Mouse (Mus musculus) stomach, postnatal 0 days (tissue): ENCODE results near the gene Cops8.

Experiments
- CTCF ChIP-seq: IDR thresholded peaks from 2 replicates; pipeline ENCODE4 v1.5.1; 2016; ENCODE audit warnings: antibody characterized with exemption, low read depth, mild to moderate bottlenecking, moderate library complexity
- EP300 ChIP-seq: optimal IDR thresholded peaks from 2 replicates; pipeline ENCODE3; 2016; ENCODE audit warnings: antibody characterized with exemption

DNA sequence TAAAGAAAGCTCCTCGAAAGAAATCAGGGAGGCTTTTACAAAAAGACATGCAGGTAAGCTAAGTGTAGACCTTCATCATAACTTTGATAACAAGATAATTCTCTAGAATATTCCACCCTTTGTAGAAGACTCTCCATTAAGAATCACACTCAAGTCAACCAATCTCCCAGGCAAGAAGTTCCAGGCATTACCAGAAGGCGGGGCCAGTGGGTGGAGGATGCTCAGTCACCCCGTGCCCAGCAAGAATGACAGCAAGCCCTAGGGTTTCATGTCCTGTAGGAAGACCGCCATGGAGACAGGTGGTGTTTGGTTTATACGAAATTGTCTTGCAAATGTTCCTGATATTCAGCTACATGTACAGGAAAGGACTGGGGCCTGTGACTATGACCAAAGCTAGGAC lies 25.4 kb upstream of the Cops8 start:
- TF ChIP-seq CTCF (peak; percentile 33; the same call in 1 of the 2 replicates), EP300 (no peak)
